Mouse (Mus musculus) midbrain, embryonic 15.5 days (tissue): ENCODE data around the gene Pnpla3. TPM values are rescaled to one million over a fixed set of nuclear protein-coding genes. Genes with fewer than 3 reads are reported as not detected.
"Not testable (repeated sequence)": the region's sequence is repeated elsewhere in the genome, so short reads cannot be mapped to it uniquely, and the experiment has no call there.

Experiments used
- ATAC-seq: fragments of 200-750 bp; cut with Nextera tagmentation; replicated peaks from 2 replicates; pipeline ENCODE4 v1.8.0; 2017; ENCODE audit warnings: moderate TSS enrichment
- H3K27ac ChIP-seq: fragments of 300-500 bp; sonication (generic); 2 replicates; pipeline ENCODE4 v1.5.1; 2015; ENCODE audit warnings: mild to moderate bottlenecking, inconsistent platforms
- H3K27me3 ChIP-seq: fragments of 300-500 bp; sonication (generic); replicated peaks from 2 replicates; pipeline ENCODE4 v1.6.1; 2015; ENCODE audit warnings: inconsistent platforms
- H3K36me3 ChIP-seq: fragments of 300-500 bp; sonication (generic); replicated peaks from 2 replicates; pipeline ENCODE4 v1.6.1; 2015; ENCODE audit warnings: inconsistent platforms
- H3K4me1 ChIP-seq: fragments of 300-500 bp; sonication (generic); 2 replicates; pipeline ENCODE4 v1.6.1; 2015; ENCODE audit warnings: inconsistent platforms
- H3K4me2 ChIP-seq: fragments of 300-500 bp; sonication (generic); 2 replicates; pipeline ENCODE4 v1.6.1; 2015; ENCODE audit warnings: inconsistent platforms, mild to moderate bottlenecking, moderate library complexity
- H3K4me3 ChIP-seq: fragments of 300-500 bp; sonication (generic); 2 replicates; pipeline ENCODE4 v1.5.1; 2015; ENCODE audit warnings: mild to moderate bottlenecking, inconsistent platforms
- H3K9ac ChIP-seq: fragments of 300-500 bp; sonication (generic); 2 replicates; pipeline ENCODE4 v1.6.1; 2015; ENCODE audit warnings: mild to moderate bottlenecking, inconsistent platforms
- H3K9me3 ChIP-seq: fragments of 300-500 bp; sonication (generic); 2 replicates; pipeline ENCODE4 v1.6.1; 2016; ENCODE audit warnings: inconsistent platforms
- WGBS: fragments of 180-500 bp; shearing (Covaris S2); methylation state at CpG from one replicate; pipeline ENCODE4 v1.1.7; 2015; ENCODE audit warnings: mixed read lengths; 5-methylcytosine and 5-hydroxymethylcytosine counted together
- polyA plus RNA-seq: library from polyadenylated mRNA; unstranded; fragments of >200 nt; fragmentation: Nextera tagmentation; extraction: Ambion mirVana; gene quantifications from 2 replicates; pipeline ENCODE4 v1.2.1, GENCODE M21; 2015

Pnpla3 gene
- polyA plus RNA-seq, 1 experiment from 2014 or later: 6.4 TPM

DNA sequence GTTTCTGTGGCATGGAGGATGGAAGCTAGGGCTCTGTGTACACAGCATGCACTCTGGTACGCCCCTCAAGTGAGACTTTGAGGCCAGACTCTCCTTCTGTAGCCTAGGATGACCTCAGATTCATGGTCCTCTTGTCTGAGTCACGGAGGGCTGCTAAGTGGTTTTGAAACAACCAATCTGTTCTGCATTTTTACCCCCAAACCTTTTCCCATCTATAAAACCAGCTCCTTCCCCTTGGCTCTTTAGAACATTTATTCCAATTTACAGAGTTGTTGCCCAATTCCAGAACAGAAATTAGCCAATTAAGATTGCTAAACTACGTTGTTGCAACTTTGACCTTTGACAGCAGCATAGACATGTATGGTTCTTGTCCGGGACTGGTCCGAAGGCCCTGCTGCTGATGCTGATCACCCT is 28.0 kb upstream of the Pnpla3 start:
- Histone ChIP-seq H3K4me1 (peaks cover 12% of the 10 kb centered on the region), H3K9ac (no peak overlapping the region), H3K9me3 (no peaks in the 10 kb centered on the region), H3K4me2 (no peak overlapping the region), H3K36me3 (no peaks in the 10 kb centered on the region), H3K27ac (no peak overlapping the region), H3K27me3 (no peaks in the 10 kb centered on the region), H3K4me3 (no peak overlapping the region)
- WGBS: 88% methylated on average over 5 of the region's 5 CpGs
- ATAC-seq: no peak

DNA sequence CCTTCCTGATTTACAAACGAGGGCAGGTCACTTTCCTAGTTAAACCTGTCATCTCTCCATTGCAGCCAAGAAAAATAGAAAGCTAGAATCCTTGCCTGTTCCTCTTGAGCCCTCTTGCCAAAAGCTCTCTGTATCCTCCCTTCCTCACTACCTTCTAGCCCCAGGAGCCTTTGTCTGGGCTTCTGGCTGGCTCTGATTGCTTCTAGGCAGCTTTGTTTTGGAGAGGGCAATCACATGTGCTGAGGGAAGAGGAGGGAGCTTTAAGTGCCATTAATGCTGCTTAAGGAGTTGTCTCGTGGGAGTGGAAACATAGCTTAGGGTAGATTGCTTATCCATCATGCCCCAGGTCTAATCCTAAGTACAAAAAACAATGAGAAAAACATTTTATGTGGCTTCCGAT is 27.5 kb upstream of the Pnpla3 start:
- Histone ChIP-seq H3K4me2 (no peak overlapping the region), H3K27me3 (no peaks in the 10 kb centered on the region), H3K4me3 (no peak overlapping the region), H3K36me3 (no peaks in the 10 kb centered on the region), H3K27ac (0 out of 2 replicates have a peak overlapping the region, but pooled peaks have one; percentile 4), H3K9ac (no peak overlapping the region), H3K4me1 (peaks cover 12% of the 10 kb centered on the region), H3K9me3 (no peaks in the 10 kb centered on the region)
- ATAC-seq: no peak
- WGBS: 49% methylated on average over 3 of the region's 3 CpGs

DNA sequence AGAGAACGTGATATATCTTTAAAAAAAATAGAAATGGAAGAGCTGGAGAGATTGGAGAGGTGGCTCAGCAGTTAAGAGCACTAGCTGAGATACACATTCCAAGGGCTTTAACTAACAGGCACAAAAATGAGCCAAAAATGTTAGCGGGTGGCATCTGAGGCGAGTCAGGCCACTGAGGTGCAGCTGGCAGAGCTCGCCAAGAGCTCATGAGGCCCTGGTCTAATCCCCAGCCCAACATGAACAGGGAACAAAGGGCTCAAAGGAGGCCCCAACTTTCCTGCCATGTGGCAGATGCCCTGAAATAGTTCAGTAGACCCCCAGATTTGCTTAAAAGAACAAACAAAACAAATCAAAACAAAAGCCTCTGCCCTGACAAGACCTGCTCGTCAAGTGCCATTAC is 26.7 kb upstream of the Pnpla3 start:
- no peak overlapping the region for H3K27ac ChIP-seq
- 23% methylated on average over 5 of the region's 5 CpGs for WGBS
- no peak for ATAC-seq

GRCm38 (mm10) chr15:84156158-84156557 is 11.5 kb upstream of the Pnpla3 start:
- no peaks in the 10 kb centered on the region for H3K4me1 ChIP-seq
- H3K36me3 ChIP-seq: no peaks in the 10 kb centered on the region
- H3K27ac ChIP-seq: no peak overlapping the region
- no peak overlapping the region for H3K9ac ChIP-seq
- no peak overlapping the region for H3K4me3 ChIP-seq
- ATAC-seq: no peak
- no peaks in the 10 kb centered on the region for H3K9me3 ChIP-seq
- H3K4me2 ChIP-seq: no peak overlapping the region
- H3K27me3 ChIP-seq: no peaks in the 10 kb centered on the region
- WGBS: 88% methylated on average over 2 of the region's 2 CpGs

More for the DNA sequence above, 26.7 kb upstream of the Pnpla3 start:
- Histone ChIP-seq H3K4me1 (peaks cover 12% of the 10 kb centered on the region), H3K27me3 (no peaks in the 10 kb centered on the region), H3K9me3 (no peaks in the 10 kb centered on the region), H3K4me2 (no peak overlapping the region), H3K36me3 (no peaks in the 10 kb centered on the region), H3K9ac (no peak overlapping the region), H3K4me3 (no peak overlapping the region)

- WGBS: 90% methylated on average over 6 of the region's 6 CpGs
- H3K27ac ChIP-seq, ATAC-seq: not testable (repeated sequence)
These were observed 10.1 kb upstream of the Pnpla3 start for GRCm38 (mm10) chr15:84157530-84157929.

GRCm38 (mm10) chr15:84161871-84162270 is 5.8 kb upstream of the Pnpla3 start:
- Histone ChIP-seq H3K9me3 (no peaks in the 10 kb centered on the region), H3K4me2 (no peak overlapping the region)
- 75% methylated on average over 6 of the region's 6 CpGs for WGBS

More at GRCm38 (mm10) chr15:84157530-84157929, 10.1 kb upstream of the Pnpla3 start:
- not testable (repeated sequence) for H3K4me1 ChIP-seq, H3K9me3 ChIP-seq, H3K36me3 ChIP-seq, H3K27me3 ChIP-seq, H3K9ac ChIP-seq, H3K4me2 ChIP-seq, H3K4me3 ChIP-seq

DNA sequence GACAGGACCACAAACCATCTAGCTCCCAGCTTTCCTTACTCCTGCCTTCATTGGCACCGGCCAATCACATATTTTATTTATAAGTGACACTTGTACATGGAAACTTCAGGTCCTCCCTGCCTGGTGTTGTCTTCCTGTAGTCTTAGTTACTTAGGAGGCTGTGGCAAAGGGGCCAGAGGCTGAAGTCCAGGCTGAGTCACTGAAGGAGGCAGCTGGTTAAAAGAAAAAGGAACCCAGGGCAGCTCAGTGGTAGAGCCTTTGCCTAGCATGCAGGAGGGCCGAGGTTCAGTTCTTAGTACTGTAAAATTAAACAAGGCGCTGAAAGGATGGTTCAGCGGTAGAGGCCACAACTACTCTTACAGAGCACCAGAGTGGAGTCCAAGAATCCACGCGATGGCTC is 819 bp upstream of the Pnpla3 start:
- Histone ChIP-seq H3K9ac (peak overlapping the region; percentile 46; the same call in 1 of the 2 replicates), H3K4me2 (peak overlapping the region; percentile 69), H3K27ac (peak overlapping the region; percentile 87), H3K36me3 (no peaks in the 10 kb centered on the region), H3K9me3 (no peaks in the 10 kb centered on the region), H3K4me3 (no peak overlapping the region), H3K27me3 (no peaks in the 10 kb centered on the region), H3K4me1 (peaks cover 24% of the 10 kb centered on the region)
- WGBS: 68% methylated on average over 6 of the region's 6 CpGs
- no peak for ATAC-seq

More at GRCm38 (mm10) chr15:84161871-84162270, 5.8 kb upstream of the Pnpla3 start:
- H3K4me3 ChIP-seq: no peak overlapping the region
- H3K27ac ChIP-seq: no peak overlapping the region
- no peak overlapping the region for H3K9ac ChIP-seq
- H3K36me3 ChIP-seq: no peaks in the 10 kb centered on the region
- ATAC-seq: no peak
- no peaks in the 10 kb centered on the region for H3K27me3 ChIP-seq
- peaks cover 2% of the 10 kb centered on the region; the same call in 1 of the 2 replicates for H3K4me1 ChIP-seq

DNA sequence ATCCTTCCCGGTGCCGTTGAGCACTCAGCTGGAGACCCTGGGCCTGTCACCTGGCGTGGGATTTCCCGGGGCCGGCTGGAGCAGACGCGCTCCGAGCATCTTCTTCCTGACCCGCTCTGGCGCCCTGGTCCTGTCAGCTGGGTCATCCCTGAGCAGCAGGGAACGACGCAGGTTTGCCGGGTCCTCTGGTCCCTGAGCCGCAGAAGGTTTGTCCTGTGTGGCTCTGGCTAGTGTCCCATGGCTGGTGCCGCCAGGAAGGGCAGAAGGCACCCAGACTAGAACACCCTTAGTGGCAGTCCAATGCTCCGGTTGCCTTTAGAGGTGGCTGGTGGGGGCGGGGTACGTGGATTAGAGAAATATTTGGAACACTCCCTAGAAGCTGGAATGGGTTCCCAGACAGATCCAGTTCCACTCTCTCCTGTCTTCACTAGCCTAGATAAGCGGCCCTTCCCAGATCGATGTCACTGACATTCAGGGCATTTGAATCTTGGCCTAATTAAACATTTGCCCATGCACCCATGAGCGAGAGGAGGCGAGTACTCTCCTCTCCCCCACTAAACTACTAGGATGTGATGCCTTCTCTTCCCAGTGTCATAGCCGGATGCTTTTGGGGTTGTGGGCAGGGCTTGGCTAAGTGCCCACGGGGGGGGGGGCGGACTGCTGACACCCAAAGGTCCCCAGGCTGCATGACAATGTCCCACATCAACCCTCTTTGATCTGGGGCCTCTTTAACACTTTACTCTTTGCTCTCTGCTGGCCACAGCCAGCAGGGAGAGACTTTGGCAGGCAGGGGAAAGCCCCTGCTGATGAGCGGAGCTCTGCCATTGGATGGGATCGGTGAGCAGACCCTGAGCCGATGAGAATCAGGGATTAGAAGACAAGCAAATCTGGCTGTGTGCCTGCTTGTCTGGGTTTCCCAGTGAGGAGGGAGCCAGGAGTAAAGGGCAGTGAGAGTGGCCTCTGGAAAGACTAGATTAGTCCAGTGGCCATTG is 829 bp downstream of the Pnpla3 start:
- Histone ChIP-seq H3K9ac (peak overlapping the region; percentile 46), H3K9me3 (no peaks in the 10 kb centered on the region), H3K4me3 (peak overlapping the region; percentile 49), H3K27me3 (no peaks in the 10 kb centered on the region), H3K4me1 (peaks cover 24% of the 10 kb centered on the region), H3K27ac (peak overlapping the region; percentile 87), H3K4me2 (peak overlapping the region; percentile 69), H3K36me3 (no peaks in the 10 kb centered on the region)
- 1% methylated on average over 28 of the region's 28 CpGs for WGBS
- peak; percentile 49 for ATAC-seq

DNA sequence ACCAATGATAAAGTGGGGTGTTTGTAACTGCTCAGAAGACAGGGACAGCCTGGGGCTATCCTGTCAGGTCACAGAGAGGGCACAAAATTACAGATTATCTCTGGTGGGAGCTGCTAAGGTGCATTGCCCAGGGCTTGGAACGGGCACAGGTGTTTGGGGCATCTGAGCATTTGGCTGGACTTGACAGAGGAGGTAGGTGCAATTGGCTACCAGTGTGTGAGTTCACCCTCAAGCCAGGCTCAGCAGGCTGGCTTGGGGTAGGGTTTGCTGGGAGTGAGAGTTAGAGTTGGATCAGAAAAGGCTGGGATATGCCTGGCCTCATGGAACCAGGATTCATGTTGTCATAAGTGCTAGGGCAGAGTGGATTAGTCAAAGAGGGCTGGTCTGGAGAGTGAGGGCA is 1.9 kb downstream of the Pnpla3 start:
- no peak for ATAC-seq
- 72% methylated on average over 1 of the region's 1 CpGs for WGBS
- peaks cover 24% of the 10 kb centered on the region for H3K4me1 ChIP-seq
- H3K36me3 ChIP-seq: no peaks in the 10 kb centered on the region
- H3K4me2 ChIP-seq: peak overlapping the region; percentile 69
- H3K27me3 ChIP-seq: no peaks in the 10 kb centered on the region
- H3K27ac ChIP-seq: no peak overlapping the region
- H3K9ac ChIP-seq: no peak overlapping the region
- H3K9me3 ChIP-seq: no peaks in the 10 kb centered on the region
- H3K4me3 ChIP-seq: no peak overlapping the region

GRCm38 (mm10) chr15:84171166-84171565 is 3.5 kb downstream of the Pnpla3 start:
- H3K36me3 ChIP-seq: no peaks in the 10 kb centered on the region
- H3K9ac ChIP-seq: no peak overlapping the region
- H3K9me3 ChIP-seq: no peaks in the 10 kb centered on the region
- no peak overlapping the region for H3K4me2 ChIP-seq
- no peak overlapping the region for H3K27ac ChIP-seq
- no peak for ATAC-seq
- WGBS: 84% methylated on average over 7 of the region's 7 CpGs
- peaks cover 24% of the 10 kb centered on the region for H3K4me1 ChIP-seq
- H3K27me3 ChIP-seq: no peaks in the 10 kb centered on the region
- no peak overlapping the region for H3K4me3 ChIP-seq

GRCm38 (mm10) chr15:84178733-84179132 is 11.1 kb downstream of the Pnpla3 start:
- H3K4me1 ChIP-seq: no peaks in the 10 kb centered on the region
- H3K9ac ChIP-seq: no peak overlapping the region
- H3K27me3 ChIP-seq: no peaks in the 10 kb centered on the region
- no peak overlapping the region for H3K4me3 ChIP-seq
- H3K36me3 ChIP-seq: no peaks in the 10 kb centered on the region
- no peak overlapping the region for H3K4me2 ChIP-seq
- no peak for ATAC-seq
- H3K27ac ChIP-seq: no peak overlapping the region
- 94% methylated on average over 9 of the region's 9 CpGs for WGBS
- no peaks in the 10 kb centered on the region for H3K9me3 ChIP-seq

GRCm38 (mm10) chr15:84182000-84182399 is 14.4 kb downstream of the Pnpla3 start:
- ATAC-seq: no peak
- no peaks in the 10 kb centered on the region for H3K36me3 ChIP-seq
- WGBS: 61% methylated on average over 6 of the region's 6 CpGs

More at GRCm38 (mm10) chr15:84182000-84182399, 14.4 kb downstream of the Pnpla3 start:
- Histone ChIP-seq H3K4me2 (no peak overlapping the region), H3K9ac (no peak overlapping the region), H3K4me3 (no peak overlapping the region), H3K9me3 (no peaks in the 10 kb centered on the region), H3K27me3 (no peaks in the 10 kb centered on the region), H3K27ac (no peak overlapping the region), H3K4me1 (no peaks in the 10 kb centered on the region)
